11 mouse cellular contexts compared by ENCODE assay signal in the genomic region with DNA sequence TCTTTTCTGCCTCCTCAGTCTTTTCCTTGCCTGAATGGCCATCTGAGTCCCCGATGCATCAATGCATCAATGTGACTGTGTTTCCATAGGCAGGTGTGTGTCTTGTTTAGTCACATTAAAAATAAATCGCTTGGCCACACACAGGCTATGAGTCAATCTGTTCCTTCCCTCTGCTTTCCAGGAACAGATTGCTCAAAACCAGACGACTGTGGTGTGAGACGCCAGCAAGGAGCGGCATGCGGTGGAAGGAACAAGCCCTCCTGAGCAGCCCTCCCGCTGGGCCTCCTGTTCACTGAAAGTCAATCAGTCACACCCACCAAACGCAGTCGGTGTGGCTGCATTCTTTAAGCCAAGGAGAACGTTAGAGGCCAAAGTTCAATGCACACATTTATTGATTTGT. TPM values are rescaled to one million over a fixed set of nuclear protein-coding genes. Genes with fewer than 3 reads are reported as not detected.
DNase-seq lines count a peak whose midpoint lies in the region; ATAC-seq lines count a peak whose summit lies in the region.
"Had no signal": no experiment of that assay in that cellular context is flagged by ENCODE, and none has a peak within 500 bp of the region (broad histone marks: within the 10 kb centered on the region; RNA-seq: fewer than 3 reads in every experiment).

No protein-coding gene starts in this region.

- no peak overlapping the region for H3K9ac ChIP-seq in kidney, embryonic 14.5 days (ENCODE audit: low read depth, low read length)
- no peak overlapping the region for H3K9ac ChIP-seq in liver, embryonic 11.5 days (ENCODE audit: low read depth, low read length)
- H3K9ac ChIP-seq: limb, embryonic 13.5 days had no signal

- no peaks in the 10 kb centered on the region for H3K27me3 ChIP-seq in kidney, embryonic 14.5 days (ENCODE audit: control insufficient read depth, insufficient read depth, low read length)
- H3K27me3 ChIP-seq in liver, embryonic 11.5 days (replicated peaks; ENCODE audit: control insufficient read depth, insufficient read depth, low read length): no peaks in the 10 kb centered on the region
- H3K27me3 ChIP-seq: limb, embryonic 13.5 days had no signal

- no peak overlapping the region for H3K4me2 ChIP-seq in kidney, embryonic 14.5 days (replicated peaks; ENCODE audit: low read depth, low read length)
- H3K4me2 ChIP-seq in liver, embryonic 11.5 days: no peak overlapping the region
- H3K4me2 ChIP-seq: limb, embryonic 13.5 days had no signal

- 0 out of 2 replicates have a peak, but pooled peaks have one; percentile 49 for ATAC-seq in kidney, embryonic 14.5 days (ENCODE audit: low FRiP score, low TSS enrichment)
- no peak for ATAC-seq in liver, embryonic 11.5 days (replicated peaks; ENCODE audit: low FRiP score)

- no peak overlapping the region for H3K4me3 ChIP-seq in kidney, embryonic 14.5 days (ENCODE audit: low read length)
- no peak overlapping the region for H3K4me3 ChIP-seq in liver, embryonic 11.5 days (ENCODE audit: low read depth, low read length)
- H3K4me3 ChIP-seq: erythroblast, embryonic 14.5 days; limb, embryonic 13.5 days had no signal

- 15% methylated on average over 10 of the region's 10 CpGs for WGBS in kidney, embryonic 14.5 days
- WGBS in liver, embryonic 11.5 days: 17% methylated on average over 10 of the region's 10 CpGs

- 0 out of 2 replicates have a peak, but pooled peaks cover 5% of the 10 kb centered on the region for H3K4me1 ChIP-seq in kidney, embryonic 14.5 days (ENCODE audit: control insufficient read depth, insufficient read depth, low read length)
- H3K4me1 ChIP-seq in liver, embryonic 11.5 days (replicated peaks; ENCODE audit: control insufficient read depth, insufficient read depth, low read length): no peaks in the 10 kb centered on the region

- no peaks in the 10 kb centered on the region for H3K36me3 ChIP-seq in kidney, embryonic 14.5 days (ENCODE audit: control insufficient read depth, insufficient read depth, low read length)
- no peaks in the 10 kb centered on the region for H3K36me3 ChIP-seq in liver, embryonic 11.5 days (ENCODE audit: control insufficient read depth, insufficient read depth, low read length)
- H3K36me3 ChIP-seq: limb, embryonic 13.5 days had no signal

- H3K9me3 ChIP-seq in kidney, embryonic 14.5 days (ENCODE audit: control insufficient read depth, low read length): no peaks in the 10 kb centered on the region
- H3K9me3 ChIP-seq in liver, embryonic 11.5 days (ENCODE audit: control insufficient read depth, low read length): no peaks in the 10 kb centered on the region
- H3K9me3 ChIP-seq: limb, embryonic 13.5 days had no signal

- DNase-seq in kidney, postnatal 14 days: no peak
- peak; percentile 94 for DNase-seq in ZHBTc4 (ENCODE audit: low read depth, low spot score)
- peak; percentile 64 for DNase-seq in forelimb bud, embryonic 11.5 days (ENCODE audit: low read depth, low spot score)
- DNase-seq in right cerebral cortex, adult 18-20 months: peak; percentile 66
- no peak for DNase-seq in heart, adult 11 months
- DNase-seq in heart, adult 18-20 months: no peak
- DNase-seq in liver, embryonic 11.5 days (ENCODE audit: low spot score): no peak

- H3K27ac ChIP-seq in kidney, embryonic 14.5 days (ENCODE audit: low read depth, low read length): no peak overlapping the region
- no peak overlapping the region for H3K27ac ChIP-seq in liver, embryonic 11.5 days (ENCODE audit: low read depth, low read length)
- H3K27ac ChIP-seq: limb, embryonic 13.5 days had no signal

RNA-seq across cellular contexts. Expression of a gene that starts 59.5 kb away (rescaled TPM):
- polyA plus RNA-seq in kidney, embryonic 14.5 days (2014; fragmentation: Nextera tagmentation; extraction: Ambion mirVana): not detected in 2 replicates
- not detected for total RNA-seq in heart, adult 18-20 months (2021)
- not detected in 2 replicates for polyA plus RNA-seq in liver, embryonic 11.5 days (2014; fragmentation: Nextera tagmentation; extraction: Ambion mirVana)
- total RNA-seq: neutrophil, adult 5-6 weeks had no signal
- polyA plus RNA-seq: erythroblast, embryonic 14.5 days; limb, embryonic 13.5 days had no signal

Comparison
In these comparisons a context has a peak if more than half of its experiments do, and no peak if none do; other contexts are left out.
1. DNase-seq: peak in ZHBTc4 (single experiment), forelimb bud, embryonic 11.5 days (single experiment) and right cerebral cortex, adult 18-20 months (single experiment); none in kidney, postnatal 14 days (single experiment), heart, adult 11 months (single experiment), heart, adult 18-20 months (0 of 2) and liver, embryonic 11.5 days (single experiment).